Mouse (Mus musculus) lung, adult 2 months (tissue): ENCODE results near the gene Slco1a6. TPM values are rescaled to one million over a fixed set of nuclear protein-coding genes. Genes with fewer than 3 reads are reported as not detected.
"Not testable (repeated sequence)": the region's sequence is repeated elsewhere in the genome, so short reads cannot be mapped to it uniquely, and the experiment has no call there.

Source experiments
- DNase-seq: peaks from one replicate; pipeline ENCODE4 v3.0.0; 2022
- H3K4me1 ChIP-seq: fragments of 200-500 bp; 2 replicates; pipeline ENCODE4 v1.6.1; 2011; ENCODE audit warnings: low read length; ENCODE audit not compliant: control insufficient read depth, insufficient read depth
- H3K4me3 ChIP-seq: fragments of 200-500 bp; replicated peaks from 2 replicates; pipeline ENCODE3; 2011; ENCODE audit warnings: low read depth, mild to moderate bottlenecking, control low read depth, low read length; ENCODE audit errors: extremely low read depth
- CTCF ChIP-seq: fragments of 200-500 bp; IDR thresholded peaks from 2 replicates; pipeline ENCODE4 v1.5.1; 2011; ENCODE audit warnings: mild to moderate bottlenecking, low read length, control low read depth; ENCODE audit not compliant: insufficient read depth
- POLR2A ChIP-seq: fragments of 200-500 bp; IDR thresholded peaks from 2 replicates; pipeline ENCODE4 v1.6.1; 2011; ENCODE audit warnings: low read depth, mild to moderate bottlenecking, control low read depth, low read length, borderline replicate concordance; ENCODE audit errors: extremely low read depth
- WGBS: fragments of 180-500 bp; shearing (Covaris S2); methylation state at CpG from one replicate; pipeline ENCODE4 v1.1.7; 2018; 5-methylcytosine and 5-hydroxymethylcytosine counted together
- polyA plus RNA-seq: library from polyadenylated mRNA; depleted of rRNA; stranded (reverse); fragments of >200 nt; gene quantifications from 2 replicates; pipeline ENCODE4 v1.2.3, GENCODE M21; 2012; rRNA removed

Slco1a6 gene
- not detected in 2 replicates for polyA plus RNA-seq

- no peaks in the 10 kb centered on the region for H3K4me1 ChIP-seq
- 90% methylated on average over 4 of the region's 4 CpGs for WGBS
- no peak for TF ChIP-seq POLR2A
- no peak for TF ChIP-seq CTCF
- H3K4me3 ChIP-seq = no peak within 1 kb of the TSS
- no peak for DNase-seq
These were observed at the start of gene Slco1a6 for GRCm38 (mm10) chr6:142208421-142208820. Slco1a6 (minus strand) TSS chr6:142208521.

- H3K4me3 ChIP-seq, H3K4me1 ChIP-seq, DNase-seq: not testable (repeated sequence)
- WGBS = 87% methylated on average over 1 of the region's 1 CpGs
These were observed 42.5 kb upstream of the Slco1a6 start for GRCm38 (mm10) chr6:142250738-142251307.

- no peaks in the 10 kb centered on the region for H3K4me1 ChIP-seq
- WGBS = 74% methylated on average over 5 of the region's 5 CpGs
These were observed 36.7 kb upstream of the Slco1a6 start for GRCm38 (mm10) chr6:142245065-142245464.

DNA sequence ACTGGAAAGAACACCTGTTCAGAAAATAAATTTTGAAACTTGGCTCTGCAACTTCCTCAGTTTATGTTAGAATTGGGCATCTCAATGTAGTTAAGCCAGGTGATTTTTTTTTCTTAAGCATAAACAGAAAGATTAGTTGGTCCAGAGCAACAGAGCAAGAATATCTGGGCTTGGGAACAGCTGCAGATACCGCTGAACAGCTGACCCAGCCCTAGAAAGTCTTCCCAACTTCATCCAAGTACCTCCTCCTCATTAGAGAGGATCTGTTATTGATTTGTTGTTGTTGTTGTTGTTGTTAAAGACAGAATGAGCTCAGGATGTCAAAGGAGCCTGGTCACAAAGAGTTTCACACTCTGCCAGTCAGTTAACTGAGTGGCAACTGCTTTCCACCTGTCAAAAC is 31.1 kb upstream of the Slco1a6 start:
- DNase-seq = no peak
- 64% methylated on average over 1 of the region's 1 CpGs for whole genome bisulfite sequencing
- H3K4me1 ChIP-seq = no peaks in the 10 kb centered on the region
- no peak overlapping the region for H3K4me3 ChIP-seq
- no peak for TF ChIP-seq CTCF
- no peak for TF ChIP-seq POLR2A

More at GRCm38 (mm10) chr6:142245065-142245464, 36.7 kb upstream of the Slco1a6 start:
- H3K4me3 ChIP-seq = no peak overlapping the region
- TF ChIP-seq POLR2A (no peak), CTCF (no peak)
- DNase-seq = no peak

- TF ChIP-seq CTCF = no peak
- no peak for DNase-seq
- no peak overlapping the region for H3K4me3 ChIP-seq
These were observed 11.8 kb upstream of the Slco1a6 start for GRCm38 (mm10) chr6:142220138-142220537.

DNA sequence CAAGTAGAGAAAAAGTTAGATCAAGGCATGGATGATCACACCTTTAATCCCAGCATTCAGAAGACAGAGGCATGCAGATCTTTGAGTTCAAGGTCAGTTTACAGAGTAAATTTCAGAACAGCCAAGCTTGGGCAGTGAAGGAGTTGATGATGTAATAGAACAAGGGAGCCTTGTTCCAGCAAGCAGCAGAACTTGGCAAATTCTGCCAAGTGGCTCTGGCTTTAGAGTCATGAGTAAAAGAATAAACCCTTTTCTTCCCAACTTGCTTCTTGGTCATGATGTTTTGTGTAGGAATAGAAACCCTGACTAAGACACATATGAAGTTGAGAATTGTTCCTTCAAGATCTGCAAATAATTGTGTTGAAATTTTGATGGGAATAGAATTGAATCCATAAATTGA is 3.5 kb upstream of the Slco1a6 start:
- Histone ChIP-seq H3K4me3 (no peak overlapping the region), H3K4me1 (no peaks in the 10 kb centered on the region)
- DNase-seq = no peak
- TF ChIP-seq CTCF (no peak), POLR2A (no peak)

More at GRCm38 (mm10) chr6:142220138-142220537, 11.8 kb upstream of the Slco1a6 start:
- H3K4me1 ChIP-seq = no peaks in the 10 kb centered on the region

- no peak overlapping the region for H3K4me3 ChIP-seq
- DNase-seq = no peak
- TF ChIP-seq POLR2A (no peak), CTCF (no peak)
- H3K4me1 ChIP-seq = no peaks in the 10 kb centered on the region
These were observed 1.4 kb upstream of the Slco1a6 start for GRCm38 (mm10) chr6:142209749-142210148.

GRCm38 (mm10) chr6:142200524-142200923 is 7.8 kb downstream of the Slco1a6 start:
- H3K4me1 ChIP-seq = no peaks in the 10 kb centered on the region
- no peak for TF ChIP-seq POLR2A
- no peak for TF ChIP-seq CTCF
- DNase-seq = no peak
- no peak overlapping the region for H3K4me3 ChIP-seq

DNA sequence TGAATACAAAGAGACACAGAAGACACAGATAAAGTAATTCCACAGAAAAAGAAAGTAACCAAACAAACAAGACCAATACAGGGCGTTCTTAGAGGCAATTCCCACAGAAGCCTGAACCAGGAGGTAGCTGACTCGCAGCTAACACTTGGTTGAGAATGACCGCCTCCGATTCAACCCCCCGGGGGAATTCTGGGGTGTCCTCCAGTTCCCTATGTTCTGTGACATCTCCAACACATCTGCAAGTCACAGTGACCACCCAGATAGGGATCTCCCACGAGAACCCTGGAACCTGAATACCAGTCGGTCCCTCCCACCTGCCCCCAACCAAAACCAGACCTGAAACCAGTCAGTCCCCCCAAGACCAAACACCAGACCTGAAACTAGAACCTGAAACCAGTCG is 14.1 kb downstream of the Slco1a6 start:
- no peak overlapping the region for H3K4me3 ChIP-seq
- no peaks in the 10 kb centered on the region for H3K4me1 ChIP-seq
- no peak for TF ChIP-seq CTCF
- TF ChIP-seq POLR2A = no peak
- DNase-seq = no peak
- 82% methylated on average over 8 of the region's 8 CpGs for WGBS

GRCm38 (mm10) chr6:142191962-142192361 is 16.4 kb downstream of the Slco1a6 start:
- Histone ChIP-seq H3K4me1 (no peaks in the 10 kb centered on the region), H3K4me3 (no peak overlapping the region)
- TF ChIP-seq POLR2A = no peak
- TF ChIP-seq CTCF = no peak
- WGBS = 39% methylated on average over 1 of the region's 1 CpGs
- DNase-seq = no peak

DNA sequence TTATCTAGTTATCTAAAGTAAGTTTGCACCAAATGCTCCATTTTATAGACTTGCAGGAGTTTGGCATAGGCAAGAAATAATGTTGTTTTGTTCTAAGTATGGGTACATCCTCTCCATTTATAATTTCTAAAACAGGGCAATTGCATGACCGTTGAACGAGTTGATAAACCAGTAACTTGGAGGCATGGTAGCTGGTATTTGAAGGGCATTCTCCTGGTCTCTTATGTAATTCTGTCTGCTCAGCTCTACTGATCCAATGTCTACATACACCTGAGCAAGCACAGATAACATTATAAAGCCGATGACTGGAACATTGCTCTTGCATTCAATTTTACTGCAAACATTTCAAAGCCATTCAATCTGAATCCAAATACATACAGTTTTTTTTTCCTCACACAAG is 20.9 kb downstream of the Slco1a6 start:
- Histone ChIP-seq H3K4me3 (no peak overlapping the region), H3K4me1 (no peaks in the 10 kb centered on the region)
- 82% methylated on average over 3 of the region's 3 CpGs for whole genome bisulfite sequencing
- no peak for DNase-seq
- TF ChIP-seq POLR2A = no peak
- no peak for TF ChIP-seq CTCF
